Mouse (Mus musculus): ENCODE measurements around the gene Iqsec3. TPM values are rescaled to one million over a fixed set of nuclear protein-coding genes. Genes with fewer than 3 reads are reported as not detected.

The Iqsec3 gene
- polyA plus RNA-seq, 1 experiment from 2014 or later = 0.22 TPM

- no peak for ATAC-seq (ENCODE audit: insufficient number of reproducible peaks, low FRiP score, low TSS enrichment, low read depth)
- 81% methylated on average over 1 of the region's 1 CpGs for WGBS
Observed at GRCm38 (mm10) chr6:121356041-121356440, 117.4 kb downstream of the Iqsec3 start.

GRCm38 (mm10) chr6:121352276-121352675, 121.2 kb downstream of the Iqsec3 start:
- Histone ChIP-seq H3K9ac (no peak overlapping the region), H3K36me3 (no peaks in the 10 kb centered on the region), H3K27me3 (no peaks in the 10 kb centered on the region), H3K9me3 (no peaks in the 10 kb centered on the region), H3K4me2 (no peak overlapping the region), H3K4me1 (no peaks in the 10 kb centered on the region), H3K4me3 (no peak overlapping the region), H3K27ac (no peak overlapping the region)
- 42% methylated on average over 2 of the region's 2 CpGs for WGBS
- no peak for ATAC-seq (ENCODE audit: insufficient number of reproducible peaks, low FRiP score, low TSS enrichment, low read depth)

More at GRCm38 (mm10) chr6:121356041-121356440, 117.4 kb downstream of the Iqsec3 start:
- Histone ChIP-seq H3K9me3 (no peaks in the 10 kb centered on the region), H3K36me3 (no peaks in the 10 kb centered on the region), H3K27me3 (no peaks in the 10 kb centered on the region), H3K9ac (no peak overlapping the region), H3K4me1 (no peaks in the 10 kb centered on the region), H3K4me2 (no peak overlapping the region), H3K27ac (no peak overlapping the region), H3K4me3 (no peak overlapping the region)

DNA sequence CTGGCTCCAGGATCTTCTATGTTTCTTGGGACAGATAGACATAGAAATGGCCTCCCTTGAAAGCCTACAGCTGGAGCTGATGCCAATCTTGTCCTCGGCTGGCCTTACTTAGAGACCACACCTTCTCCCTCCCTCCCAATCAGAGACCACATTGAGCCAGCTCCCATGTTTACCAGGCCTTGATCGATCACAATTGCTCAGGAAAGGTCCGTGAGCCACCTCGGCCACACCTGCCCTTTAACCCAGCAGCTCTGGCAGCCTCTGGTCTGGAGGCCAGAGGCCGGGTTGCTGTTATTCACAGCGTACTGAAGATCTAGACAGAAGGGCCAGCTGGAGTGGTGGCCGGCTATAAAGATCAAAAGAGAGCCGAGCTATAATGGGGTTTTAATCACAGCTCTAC, 127.0 kb downstream of the Iqsec3 start:
- Histone ChIP-seq H3K9ac (no peak overlapping the region), H3K4me2 (no peak overlapping the region), H3K27me3 (no peaks in the 10 kb centered on the region), H3K4me3 (no peak overlapping the region), H3K4me1 (no peaks in the 10 kb centered on the region), H3K9me3 (no peaks in the 10 kb centered on the region), H3K27ac (no peak overlapping the region), H3K36me3 (no peaks in the 10 kb centered on the region)
- WGBS = 17% methylated on average over 8 of the region's 8 CpGs
- ATAC-seq (ENCODE audit: insufficient number of reproducible peaks, low FRiP score, low TSS enrichment, low read depth) = no peak

- H3K9ac ChIP-seq = no peak overlapping the region
- no peaks in the 10 kb centered on the region for H3K27me3 ChIP-seq
- H3K9me3 ChIP-seq = no peaks in the 10 kb centered on the region
- no peak for ATAC-seq (ENCODE audit: insufficient number of reproducible peaks, low FRiP score, low TSS enrichment, low read depth)
- H3K27ac ChIP-seq = no peak overlapping the region
- H3K4me1 ChIP-seq = no peaks in the 10 kb centered on the region
- H3K4me3 ChIP-seq = no peak overlapping the region
- H3K4me2 ChIP-seq = no peak overlapping the region
- H3K36me3 ChIP-seq = no peaks in the 10 kb centered on the region
- 42% methylated on average over 5 of the region's 5 CpGs for WGBS
Observed at GRCm38 (mm10) chr6:121344329-121344728, 129.1 kb downstream of the Iqsec3 start.

GRCm38 (mm10) chr6:121343771-121344123, 129.7 kb downstream of the Iqsec3 start:
- ATAC-seq (ENCODE audit: insufficient number of reproducible peaks, low FRiP score, low TSS enrichment, low read depth) = no peak
- no peaks in the 10 kb centered on the region for H3K9me3 ChIP-seq
- H3K9ac ChIP-seq = no peak overlapping the region
- no peak overlapping the region for H3K27ac ChIP-seq
- H3K4me3 ChIP-seq = no peak overlapping the region
- no peaks in the 10 kb centered on the region for H3K27me3 ChIP-seq
- no peak overlapping the region for H3K4me2 ChIP-seq
- no peaks in the 10 kb centered on the region for H3K4me1 ChIP-seq
- no peaks in the 10 kb centered on the region for H3K36me3 ChIP-seq
- 69% methylated on average over 6 of the region's 6 CpGs for WGBS

DNA sequence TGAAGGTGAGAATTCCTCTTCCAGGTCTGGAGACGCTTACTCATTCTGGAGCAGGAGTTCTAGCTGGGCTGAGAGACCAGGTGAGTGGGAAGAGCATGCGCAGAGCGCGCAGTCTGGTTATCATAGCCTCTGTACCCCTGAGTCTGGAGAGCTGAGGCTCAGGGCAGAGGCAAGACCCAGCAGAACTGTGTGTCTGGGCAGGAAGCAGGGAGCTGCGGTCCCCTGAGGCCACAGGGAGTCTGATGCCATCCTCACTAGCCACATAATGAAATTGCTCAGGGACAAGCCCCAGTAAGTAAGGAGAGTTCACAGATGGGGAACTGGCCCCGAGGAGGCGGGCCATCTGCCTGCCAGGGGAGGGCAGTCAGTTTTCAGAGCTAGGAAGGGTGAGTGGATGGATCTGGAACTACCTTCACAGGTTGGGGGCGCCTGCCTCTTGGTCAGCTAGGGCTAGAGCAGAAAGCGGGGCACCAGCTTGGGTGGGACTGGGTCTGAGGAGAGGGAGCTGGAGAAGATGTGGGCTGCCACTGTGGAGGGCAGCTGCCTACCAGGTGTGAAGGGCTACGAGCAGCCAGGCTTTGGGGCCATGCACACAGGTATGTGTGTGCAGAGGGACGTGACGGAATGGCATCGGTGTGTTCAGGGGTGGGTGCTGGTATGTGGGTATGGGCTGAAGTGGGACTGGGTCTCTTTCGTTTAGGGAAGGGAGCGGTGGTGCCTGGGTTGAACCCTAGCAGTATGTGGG, 130.3 kb downstream of the Iqsec3 start, which contains the start of gene Slc6a12:
Gene Slc6a12 (plus strand): TSS at position 51 of the 745 bp plus-strand sequence.
- H3K27me3 ChIP-seq = no peaks in the 10 kb centered on the region
- H3K9me3 ChIP-seq = no peaks in the 10 kb centered on the region
- no peaks in the 10 kb centered on the region for H3K36me3 ChIP-seq
- no peaks in the 10 kb centered on the region for H3K4me1 ChIP-seq
- WGBS = 69% methylated on average over 15 of the region's 15 CpGs
- no peak within 1 kb of the TSS for H3K4me3 ChIP-seq
- no peak within 1 kb of the TSS for H3K9ac ChIP-seq
- no peak for ATAC-seq (ENCODE audit: insufficient number of reproducible peaks, low FRiP score, low TSS enrichment, low read depth)
- H3K4me2 ChIP-seq = no peak within 1 kb of the TSS
- no peak within 1 kb of the TSS for H3K27ac ChIP-seq

GRCm38 (mm10) chr6:121341650-121342049, 131.8 kb downstream of the Iqsec3 start:
- ATAC-seq (ENCODE audit: insufficient number of reproducible peaks, low FRiP score, low TSS enrichment, low read depth) = no peak
- Histone ChIP-seq H3K4me1 (no peaks in the 10 kb centered on the region), H3K4me3 (no peak overlapping the region), H3K27me3 (no peaks in the 10 kb centered on the region), H3K36me3 (no peaks in the 10 kb centered on the region), H3K27ac (no peak overlapping the region), H3K9me3 (no peaks in the 10 kb centered on the region), H3K9ac (no peak overlapping the region), H3K4me2 (no peak overlapping the region)
- WGBS = 83% methylated on average over 6 of the region's 6 CpGs

- Histone ChIP-seq H3K4me1 (no peaks in the 10 kb centered on the region), H3K27me3 (no peaks in the 10 kb centered on the region), H3K4me2 (no peak overlapping the region), H3K9me3 (no peaks in the 10 kb centered on the region), H3K4me3 (no peak overlapping the region), H3K36me3 (no peaks in the 10 kb centered on the region), H3K27ac (no peak overlapping the region), H3K9ac (no peak overlapping the region)
- WGBS = 38% methylated on average over 4 of the region's 4 CpGs
- ATAC-seq (ENCODE audit: insufficient number of reproducible peaks, low FRiP score, low TSS enrichment, low read depth) = no peak
Observed at GRCm38 (mm10) chr6:121338519-121338896, 135.0 kb downstream of the Iqsec3 start.

DNA sequence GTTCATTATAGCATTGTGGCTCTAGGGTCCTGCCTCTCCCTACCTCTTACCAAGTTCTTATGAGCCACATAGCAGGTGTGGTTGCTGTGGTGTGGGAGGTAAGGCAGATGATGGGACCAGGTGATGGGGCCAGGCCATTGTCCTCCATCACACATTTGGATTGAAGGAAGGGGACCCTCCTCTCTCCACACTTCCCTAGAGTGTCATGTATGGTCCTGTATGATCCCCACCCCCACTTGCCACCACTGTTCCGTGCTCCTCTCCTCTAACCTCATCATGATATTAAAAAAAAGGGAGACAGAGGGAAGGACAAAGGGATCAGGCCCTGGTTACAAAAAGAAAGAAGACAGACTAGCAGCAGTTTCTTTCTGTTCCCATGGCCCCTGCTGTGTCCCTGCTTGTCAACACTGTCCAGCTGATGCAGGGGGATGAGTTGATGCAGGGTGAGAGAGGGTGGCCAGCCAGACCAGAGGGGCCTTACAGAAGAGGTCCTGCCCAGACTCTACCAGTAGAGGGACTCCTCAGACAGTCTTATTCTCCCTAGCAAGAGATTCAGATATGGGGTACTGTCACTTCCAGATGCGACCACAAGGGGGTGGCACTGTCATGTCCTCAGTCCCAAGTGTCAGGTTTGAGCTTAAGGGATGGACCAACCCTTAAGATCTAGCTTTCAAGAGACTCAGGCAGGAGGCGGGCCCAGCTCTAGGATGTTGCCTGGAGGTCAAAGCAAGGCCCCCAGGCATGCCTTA, 135.5 kb downstream of the Iqsec3 start:
- ATAC-seq (ENCODE audit: insufficient number of reproducible peaks, low FRiP score, low TSS enrichment, low read depth) = no peak
- Histone ChIP-seq H3K4me2 (no peak overlapping the region), H3K9me3 (no peaks in the 10 kb centered on the region), H3K27me3 (no peaks in the 10 kb centered on the region), H3K4me1 (no peaks in the 10 kb centered on the region), H3K36me3 (no peaks in the 10 kb centered on the region), H3K27ac (no peak overlapping the region), H3K9ac (no peak overlapping the region), H3K4me3 (no peak overlapping the region)
- WGBS = 24% methylated on average over 3 of the region's 3 CpGs

DNA sequence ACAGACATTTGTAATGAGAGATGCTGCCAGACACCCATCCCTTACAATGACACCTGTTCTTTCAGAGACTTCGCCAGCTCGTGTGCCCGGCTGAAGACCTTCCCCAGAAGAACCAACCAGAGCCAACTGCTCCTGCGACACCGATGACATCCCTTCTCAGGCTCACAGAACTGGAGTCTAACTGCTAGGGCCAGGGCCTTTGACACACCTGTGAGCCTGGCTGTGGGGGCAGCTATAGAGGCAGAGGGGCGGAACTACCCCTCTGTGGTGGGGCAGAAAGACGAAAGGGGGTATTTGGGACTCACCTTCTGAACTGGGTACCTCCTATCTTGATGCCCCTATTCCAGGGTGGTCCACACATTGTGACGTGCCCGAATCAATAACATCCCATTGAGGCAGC, 136.2 kb downstream of the Iqsec3 start:
- H3K4me3 ChIP-seq = no peak overlapping the region
- no peak overlapping the region for H3K27ac ChIP-seq
- H3K36me3 ChIP-seq = no peaks in the 10 kb centered on the region
- H3K9ac ChIP-seq = no peak overlapping the region
- H3K4me1 ChIP-seq = no peaks in the 10 kb centered on the region
- H3K27me3 ChIP-seq = no peaks in the 10 kb centered on the region
- no peak for ATAC-seq (ENCODE audit: insufficient number of reproducible peaks, low FRiP score, low TSS enrichment, low read depth)
- WGBS = 94% methylated on average over 9 of the region's 9 CpGs
- H3K4me2 ChIP-seq = no peak overlapping the region
- H3K9me3 ChIP-seq = no peaks in the 10 kb centered on the region

- no peak for ATAC-seq (ENCODE audit: insufficient number of reproducible peaks, low FRiP score, low TSS enrichment, low read depth)
- Histone ChIP-seq H3K27me3 (no peaks in the 10 kb centered on the region), H3K4me3 (no peak overlapping the region), H3K9ac (no peak overlapping the region), H3K36me3 (no peaks in the 10 kb centered on the region), H3K4me2 (no peak overlapping the region), H3K9me3 (no peaks in the 10 kb centered on the region), H3K4me1 (no peaks in the 10 kb centered on the region), H3K27ac (no peak overlapping the region)
- 66% methylated on average over 8 of the region's 8 CpGs for WGBS
Observed at GRCm38 (mm10) chr6:121336558-121336957, 136.9 kb downstream of the Iqsec3 start.

- WGBS = 85% methylated on average over 9 of the region's 9 CpGs
- ATAC-seq (ENCODE audit: insufficient number of reproducible peaks, low FRiP score, low TSS enrichment, low read depth) = no peak
Observed at GRCm38 (mm10) chr6:121335841-121336240, 137.6 kb downstream of the Iqsec3 start.

More at GRCm38 (mm10) chr6:121335841-121336240, 137.6 kb downstream of the Iqsec3 start:
- H3K4me3 ChIP-seq = no peak overlapping the region
- H3K9me3 ChIP-seq = no peaks in the 10 kb centered on the region
- H3K27ac ChIP-seq = no peak overlapping the region
- H3K4me1 ChIP-seq = no peaks in the 10 kb centered on the region
- no peak overlapping the region for H3K4me2 ChIP-seq
- H3K27me3 ChIP-seq = no peaks in the 10 kb centered on the region
- no peaks in the 10 kb centered on the region for H3K36me3 ChIP-seq
- no peak overlapping the region for H3K9ac ChIP-seq

Data from limb, embryonic 15.5 days (tissue).